Mouse (Mus musculus) naive thymus-derived CD4-positive, alpha-beta T cell, adult 2 months (primary cell): ENCODE results near the gene Atf6b.

Experiments used
- DNase-seq: peaks from one replicate; pipeline ENCODE4 v3.0.0-alpha.2; 2011; ENCODE audit warnings: low read depth

Gene Atf6b

DNA sequence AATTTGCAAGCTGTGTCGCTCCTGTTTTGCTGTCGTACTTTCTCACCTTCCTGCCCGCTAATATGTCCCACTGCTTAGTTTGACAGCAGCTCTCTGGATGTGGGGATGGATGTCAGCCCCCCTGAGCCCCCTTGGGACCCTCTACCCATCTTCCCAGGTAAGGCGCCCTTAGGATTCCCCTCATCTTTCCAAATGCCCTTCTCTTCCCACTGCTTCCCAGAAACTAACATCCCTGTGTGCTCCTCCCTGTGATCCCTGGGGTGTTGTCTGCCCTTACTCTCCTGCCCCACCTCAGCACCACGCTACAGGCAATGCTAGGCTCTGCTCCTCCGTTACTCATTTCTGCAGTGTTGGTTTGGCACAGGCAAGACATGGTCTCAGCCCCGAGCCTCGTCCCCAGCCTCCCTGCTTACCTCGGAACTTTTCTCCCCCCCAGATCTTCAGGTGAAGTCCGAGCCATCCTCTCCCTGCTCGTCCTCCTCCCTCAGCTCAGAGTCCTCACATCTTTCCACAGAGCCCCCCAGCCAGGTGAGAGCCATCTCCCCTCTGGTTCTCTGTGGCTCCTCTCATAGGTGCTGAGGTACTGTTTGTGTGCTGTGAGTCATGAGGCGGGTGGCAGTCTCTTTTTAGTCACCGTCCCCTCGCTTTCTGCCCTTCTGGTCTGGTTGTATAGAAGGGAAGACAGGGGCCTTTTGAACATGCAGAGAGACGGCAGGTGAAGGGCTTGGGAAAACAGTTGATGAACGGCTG, 1.4 kb downstream of the Atf6b start:
- DNase-seq: no peak

DNA sequence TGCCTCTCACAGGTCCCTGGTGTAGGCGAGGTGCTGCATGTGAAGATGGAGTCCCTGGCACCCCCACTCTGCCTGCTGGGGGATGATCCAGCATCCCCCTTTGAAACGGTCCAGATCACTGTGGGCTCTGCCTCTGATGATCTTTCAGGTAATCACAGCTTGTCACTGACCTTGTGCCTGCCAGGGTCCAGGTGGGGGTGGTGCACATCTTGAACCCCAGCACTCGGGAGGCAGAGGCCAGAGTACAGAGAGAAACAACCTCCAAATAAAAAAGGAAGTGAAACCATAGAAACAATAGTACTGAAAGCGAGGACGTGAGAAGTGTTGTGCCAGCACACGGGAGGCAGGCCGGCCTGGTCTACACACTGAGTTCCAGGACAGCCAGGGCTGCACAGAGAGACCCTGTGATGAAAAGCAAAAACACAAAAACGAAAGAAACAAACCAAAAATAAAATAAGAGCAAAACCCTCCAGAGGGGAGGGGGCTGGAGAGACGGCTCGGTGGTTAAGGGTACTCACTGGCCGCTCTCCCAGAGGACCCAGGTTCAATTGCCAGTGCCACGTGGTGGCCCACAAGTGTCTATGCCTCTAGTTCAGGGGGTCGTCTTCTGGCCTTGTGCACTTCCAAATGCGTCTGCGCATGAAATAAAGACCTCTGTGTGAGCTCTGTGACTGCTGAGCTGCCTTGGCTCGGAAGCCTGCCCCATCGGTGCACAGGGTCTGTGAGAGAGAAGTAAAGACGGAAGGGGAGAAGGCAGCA, 2.3 kb downstream of the Atf6b start:
- no peak for DNase-seq

DNA sequence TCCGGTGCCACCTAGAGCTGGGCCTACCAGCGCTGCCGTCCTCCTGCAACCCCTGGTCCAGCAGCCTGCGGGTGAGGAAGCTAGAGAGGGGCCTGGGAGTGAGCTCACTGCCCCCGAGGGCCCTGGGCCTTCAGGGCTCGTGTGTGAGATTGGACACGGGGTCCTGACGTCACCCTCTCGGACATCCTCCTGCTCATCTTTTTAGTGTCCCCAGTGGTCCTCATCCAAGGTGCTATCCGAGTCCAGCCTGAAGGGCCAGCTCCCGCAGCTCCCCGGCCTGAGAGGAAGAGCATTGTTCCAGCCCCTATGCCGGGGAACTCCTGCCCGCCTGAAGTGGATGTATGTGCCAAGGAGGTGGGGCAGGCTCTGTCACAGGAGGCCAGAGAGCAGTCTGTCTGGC, 3.8 kb downstream of the Atf6b start:
- DNase-seq: no peak

DNA sequence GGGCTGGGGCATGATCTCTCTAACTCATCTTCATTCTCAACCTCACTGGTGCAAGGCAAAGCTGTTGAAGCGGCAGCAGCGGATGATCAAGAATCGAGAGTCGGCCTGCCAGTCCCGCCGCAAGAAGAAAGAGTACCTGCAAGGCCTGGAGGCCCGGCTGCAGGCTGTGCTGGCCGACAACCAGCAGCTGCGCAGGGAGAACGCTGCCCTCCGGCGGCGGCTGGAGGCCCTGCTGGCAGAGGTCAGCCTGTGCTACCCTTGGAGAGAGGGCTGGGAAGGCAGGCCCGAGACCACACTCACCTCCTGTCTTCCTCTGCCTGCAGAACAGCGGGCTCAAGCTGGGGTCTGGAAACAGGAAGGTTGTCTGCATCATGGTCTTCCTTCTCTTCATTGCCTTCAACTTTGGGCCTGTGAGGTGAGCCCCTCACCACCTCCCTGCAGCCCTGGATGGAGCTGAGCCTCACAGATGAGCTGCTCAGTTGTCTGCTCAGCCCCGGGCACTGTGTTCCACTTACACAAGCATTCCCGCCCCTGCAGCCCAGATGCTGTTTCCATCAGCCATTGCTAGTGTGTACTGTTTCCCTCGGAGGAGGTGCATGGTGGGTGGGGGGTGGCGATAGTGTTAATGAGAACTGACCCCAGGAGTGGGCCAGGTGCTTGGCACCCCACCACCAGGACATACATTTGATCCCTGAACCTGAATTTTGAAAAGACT, 4.7 kb downstream of the Atf6b start:
- DNase-seq: peak; percentile 46

DNA sequence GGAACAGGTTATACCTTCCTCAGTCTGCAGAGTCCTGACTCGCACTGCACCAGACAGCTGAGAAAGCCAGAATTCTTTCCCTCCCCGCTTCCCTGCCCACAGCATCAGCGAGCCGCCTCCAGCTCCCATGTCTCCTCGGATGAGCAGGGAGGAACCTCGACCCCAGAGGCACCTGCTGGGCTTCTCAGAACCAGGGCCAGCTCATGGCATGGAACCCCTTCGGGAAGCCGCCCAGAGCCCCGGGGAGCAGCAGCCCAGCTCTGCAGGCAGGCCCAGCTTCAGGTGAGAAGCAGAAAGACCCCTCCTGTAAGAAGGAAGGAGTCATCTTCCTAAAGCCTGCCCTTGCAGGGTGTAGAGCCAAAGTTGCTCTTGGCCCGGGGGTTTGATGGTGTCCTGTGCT, 5.6 kb downstream of the Atf6b start:
- no peak for DNase-seq

DNA sequence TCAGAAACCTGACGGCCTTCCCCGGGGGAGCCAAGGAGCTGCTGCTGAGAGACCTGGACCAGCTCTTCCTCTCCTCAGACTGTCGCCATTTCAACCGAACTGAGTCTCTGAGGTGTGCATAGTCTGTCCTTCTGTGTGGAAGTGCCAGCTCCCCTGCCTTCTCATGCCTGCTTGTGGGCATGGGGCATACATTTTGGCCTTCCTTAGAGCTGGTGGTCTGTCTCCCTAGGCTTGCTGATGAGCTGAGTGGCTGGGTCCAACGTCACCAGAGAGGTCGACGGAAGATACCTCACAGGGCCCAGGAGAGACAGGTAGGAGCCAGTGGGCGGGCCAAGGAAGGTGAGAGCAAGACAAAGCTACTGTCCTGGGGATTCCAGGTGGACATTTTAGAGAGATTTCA, 6.0 kb downstream of the Atf6b start:
- no peak for DNase-seq

DNA sequence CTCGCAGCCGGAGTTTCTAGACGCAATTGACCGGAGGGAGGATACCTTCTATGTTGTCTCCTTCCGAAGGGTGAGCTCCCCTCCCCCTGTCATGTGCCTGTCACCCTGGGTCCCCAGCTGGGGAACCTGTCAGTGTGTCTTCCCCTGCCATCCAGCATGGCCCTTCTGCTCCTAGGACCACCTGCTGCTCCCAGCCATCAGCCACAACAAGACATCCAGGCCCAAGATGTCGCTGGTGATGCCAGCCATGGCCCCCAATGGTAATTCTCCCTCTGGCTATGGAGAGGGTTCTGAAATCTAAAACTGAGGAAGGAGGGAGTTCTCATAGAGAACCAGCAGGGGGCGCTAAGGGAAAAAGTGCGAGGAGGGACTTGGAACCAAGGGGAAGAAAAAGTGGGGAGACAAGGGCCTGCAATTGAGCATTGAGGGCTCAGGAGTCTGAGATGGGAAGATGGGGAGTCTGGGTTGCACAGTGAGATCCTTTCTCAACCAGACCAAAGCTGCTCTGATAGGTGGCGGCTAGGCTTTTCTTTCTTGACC, 6.9 kb downstream of the Atf6b start:
- peak; percentile 72 for DNase-seq

DNA sequence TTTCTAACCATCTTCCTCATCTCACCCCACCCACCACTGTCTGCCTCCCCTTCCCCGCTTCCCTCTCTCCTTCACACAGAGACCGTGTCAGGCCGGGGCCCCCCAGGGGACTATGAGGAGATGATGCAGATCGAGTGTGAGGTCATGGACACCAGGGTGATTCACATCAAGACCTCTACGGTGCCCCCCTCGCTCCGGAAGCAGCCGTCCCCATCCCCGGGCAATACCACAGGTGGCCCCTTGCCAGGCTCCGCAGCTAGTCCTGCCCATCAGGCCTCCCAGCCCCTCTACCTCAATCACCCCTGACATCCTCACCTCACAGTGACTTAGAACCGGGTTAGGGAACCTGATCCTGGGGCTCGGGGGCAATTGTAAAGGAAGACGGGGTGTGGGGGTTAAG, 7.4 kb downstream of the Atf6b start:
- no peak for DNase-seq

DNA sequence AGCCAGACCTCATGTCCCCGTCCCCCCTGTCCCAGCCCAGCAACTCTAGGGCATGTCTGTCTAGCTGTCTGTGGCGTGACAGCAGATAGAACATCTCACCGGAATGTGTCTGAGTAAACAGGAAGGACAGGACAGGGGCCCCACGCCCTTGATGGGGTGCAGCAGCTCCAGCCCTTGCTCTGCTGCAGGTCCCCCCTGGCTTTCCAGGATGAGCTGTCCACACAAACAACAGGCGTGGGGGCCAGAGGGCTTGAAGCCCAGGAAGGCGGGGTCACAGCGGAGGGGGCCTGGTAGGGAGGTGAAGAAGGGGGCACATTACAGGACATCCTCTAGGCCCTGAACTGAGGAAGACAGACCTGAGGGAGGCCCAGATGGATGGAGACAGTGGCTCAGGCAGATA, 8.2 kb downstream of the Atf6b start:
- DNase-seq: no peak

DNA sequence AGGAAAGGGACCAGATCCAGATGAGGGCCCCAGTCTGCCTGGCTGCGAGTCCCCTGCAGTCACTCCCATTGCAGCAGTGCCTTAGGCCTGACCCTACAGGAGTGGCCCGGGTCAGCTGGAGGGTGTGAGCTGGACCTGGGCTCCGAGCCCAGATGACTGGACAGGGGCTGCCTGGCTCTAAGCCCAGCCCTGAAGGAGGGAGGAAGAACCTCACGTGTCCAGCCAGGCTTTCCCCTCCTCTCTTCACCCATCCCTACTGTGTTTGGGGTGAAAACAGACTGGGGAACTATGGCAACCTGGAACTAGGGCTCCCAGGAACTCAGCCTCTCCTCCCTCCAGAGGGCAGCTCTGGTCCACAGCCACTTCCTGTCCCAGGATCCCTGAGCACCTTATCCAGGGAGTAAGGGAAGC, 8.6 kb downstream of the Atf6b start:
- DNase-seq: no peak

DNA sequence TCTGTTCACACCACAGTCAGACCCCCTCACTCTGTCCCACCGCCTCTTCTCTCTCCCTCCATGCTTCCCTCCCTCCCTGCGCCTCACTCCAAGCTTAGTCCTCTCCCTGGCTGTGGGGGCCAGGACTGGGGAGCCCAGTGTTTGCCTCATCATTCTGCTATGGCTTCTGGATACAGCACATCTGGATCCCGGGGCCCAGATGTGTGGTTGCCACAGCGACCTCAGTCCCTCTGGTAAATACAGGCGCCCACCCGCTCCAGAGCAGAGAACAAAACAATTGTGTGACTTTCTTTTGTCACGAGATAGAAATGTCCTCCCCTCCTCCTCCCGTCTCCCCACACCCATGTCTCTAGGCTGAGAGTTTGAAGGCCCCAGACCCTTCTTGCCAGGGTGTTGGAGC, 9.7 kb downstream of the Atf6b start:
- no peak for DNase-seq

DNA sequence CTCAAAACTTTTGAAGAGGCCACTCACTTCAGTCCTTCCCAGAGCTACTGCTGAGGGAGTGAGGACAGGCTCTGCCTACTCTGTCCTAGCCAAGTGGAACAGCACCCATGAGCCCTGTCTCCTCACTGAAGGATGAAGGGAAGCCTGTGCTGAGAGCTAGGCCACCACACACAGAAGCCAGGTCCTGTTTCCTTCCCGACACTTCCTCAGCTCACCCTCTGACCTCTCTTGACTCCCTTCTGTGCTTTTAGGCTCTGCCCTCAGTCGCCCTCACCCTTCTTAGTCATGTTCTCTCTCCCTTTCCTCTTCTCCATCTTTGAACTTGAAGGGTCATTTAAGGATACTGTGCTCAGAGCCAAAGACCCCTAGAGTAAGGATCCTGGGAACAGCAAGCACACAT, 10.3 kb downstream of the Atf6b start:
- DNase-seq: no peak

DNA sequence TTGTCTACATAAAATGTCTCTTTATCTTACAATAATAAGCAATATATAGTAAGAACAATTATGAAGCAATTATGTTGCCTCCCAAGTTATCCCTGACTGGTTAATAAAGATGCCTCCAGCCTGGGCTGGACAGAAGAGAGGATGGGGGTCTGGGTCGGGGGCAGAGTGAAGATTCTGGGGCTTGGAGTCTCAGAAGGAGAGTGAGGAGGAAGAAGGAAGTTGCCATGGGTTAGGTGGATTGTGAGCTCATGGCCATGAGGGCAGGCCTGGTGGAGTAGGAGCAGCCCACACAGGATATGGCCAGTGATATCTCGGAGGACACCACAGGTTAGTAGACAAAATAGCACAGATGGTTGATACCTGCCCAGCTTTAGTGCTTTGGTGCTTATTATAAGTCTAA, 11.2 kb downstream of the Atf6b start:
- no peak for DNase-seq

DNA sequence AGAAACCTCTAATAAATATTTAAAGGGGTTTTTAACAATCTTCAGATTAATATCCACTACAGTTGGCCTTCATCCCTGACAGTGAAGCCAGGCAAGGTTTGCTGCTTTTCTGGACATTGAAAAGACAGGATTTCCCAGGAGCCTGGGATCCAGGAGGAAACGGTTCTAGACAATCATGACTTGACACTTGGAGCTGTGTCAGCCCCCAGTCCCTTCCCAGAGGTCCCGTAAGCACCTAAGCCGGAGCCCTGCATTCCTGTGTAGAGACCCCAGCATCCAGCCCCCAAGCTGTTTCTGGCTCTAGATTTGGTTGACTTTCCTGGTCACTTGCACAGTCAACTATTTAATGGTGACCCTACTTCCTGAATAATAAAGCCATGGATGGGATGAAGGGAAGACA, 11.6 kb downstream of the Atf6b start:
- DNase-seq: no peak

DNA sequence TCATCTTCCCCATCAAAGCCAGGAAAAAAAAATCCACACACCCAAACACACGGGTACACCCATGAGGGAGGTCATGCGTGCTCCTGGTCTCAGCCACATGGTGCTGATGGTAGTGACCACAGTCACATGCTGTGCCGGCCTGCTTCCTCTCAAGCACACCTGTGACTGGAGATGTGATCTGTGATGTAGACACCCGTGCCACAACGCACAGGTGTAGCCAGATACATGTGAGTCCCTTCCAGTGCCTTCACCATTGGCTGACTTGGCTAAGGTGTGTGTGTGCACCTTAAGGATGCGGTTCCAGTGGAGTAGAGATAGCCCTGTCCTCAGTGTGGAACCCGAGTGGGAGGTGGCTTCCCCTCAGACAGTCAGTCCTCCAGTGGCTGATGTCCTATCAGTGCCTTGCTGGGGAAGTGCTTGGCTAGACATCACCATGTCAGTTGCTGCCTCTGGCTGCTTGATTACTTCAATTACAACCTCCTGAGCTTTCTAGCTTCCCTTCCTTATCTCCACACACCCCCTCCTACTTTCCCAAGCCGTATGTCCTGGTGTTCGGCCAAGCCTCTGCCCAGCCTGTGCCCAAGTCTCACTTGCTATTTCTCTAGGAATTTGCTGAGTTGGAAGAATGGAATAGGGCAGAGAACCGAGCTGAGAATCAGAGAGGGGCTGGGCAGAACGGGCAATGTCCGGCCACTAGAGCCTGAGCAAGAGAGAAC, 12.4 kb downstream of the Atf6b start:
- DNase-seq: no peak

DNA sequence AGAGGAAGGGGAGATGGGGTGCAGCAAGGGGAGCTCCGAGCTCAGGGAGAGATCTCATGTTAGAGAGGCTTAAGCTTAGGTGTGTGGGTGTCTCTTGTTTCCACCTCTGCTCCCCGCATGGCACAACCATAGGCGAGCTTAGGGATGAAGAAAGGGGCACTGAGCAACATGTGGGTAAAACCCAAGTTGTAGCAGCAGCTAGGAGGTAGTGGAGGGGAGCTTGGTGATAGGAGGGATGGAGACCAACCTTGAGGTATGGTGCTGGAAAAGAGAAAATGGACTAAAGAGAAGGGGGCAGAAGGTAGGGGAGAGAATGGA, 12.9 kb downstream of the Atf6b start:
- no peak for DNase-seq

DNA sequence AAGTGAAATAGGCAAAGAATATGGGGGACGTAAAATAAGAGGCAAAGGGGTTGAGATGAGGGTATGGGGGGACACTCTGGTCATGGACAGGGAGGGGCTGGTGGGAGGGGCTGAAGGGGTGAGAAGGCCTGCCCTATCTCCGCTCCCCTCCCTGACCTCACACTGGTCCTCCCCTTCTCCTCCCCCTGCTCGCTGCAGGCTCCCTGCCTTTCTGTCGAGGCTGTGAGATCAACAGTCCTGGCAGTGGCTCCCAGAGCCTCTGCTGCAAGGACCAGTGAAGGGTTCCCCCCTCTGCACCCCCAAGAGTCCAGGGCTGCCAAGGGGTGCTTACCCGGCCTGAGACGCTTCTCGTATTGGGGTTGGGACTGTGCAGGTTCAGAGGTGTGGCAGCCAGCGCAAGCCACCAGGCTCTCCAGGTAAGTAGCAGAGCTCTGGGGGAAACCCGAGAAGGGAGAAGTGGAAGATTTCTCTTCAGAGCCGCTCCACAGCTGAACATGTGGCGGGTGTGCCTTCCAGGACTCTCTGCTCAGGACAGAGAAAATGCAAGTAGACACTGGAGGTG, 13.4 kb downstream of the Atf6b start:
- no peak for DNase-seq

DNA sequence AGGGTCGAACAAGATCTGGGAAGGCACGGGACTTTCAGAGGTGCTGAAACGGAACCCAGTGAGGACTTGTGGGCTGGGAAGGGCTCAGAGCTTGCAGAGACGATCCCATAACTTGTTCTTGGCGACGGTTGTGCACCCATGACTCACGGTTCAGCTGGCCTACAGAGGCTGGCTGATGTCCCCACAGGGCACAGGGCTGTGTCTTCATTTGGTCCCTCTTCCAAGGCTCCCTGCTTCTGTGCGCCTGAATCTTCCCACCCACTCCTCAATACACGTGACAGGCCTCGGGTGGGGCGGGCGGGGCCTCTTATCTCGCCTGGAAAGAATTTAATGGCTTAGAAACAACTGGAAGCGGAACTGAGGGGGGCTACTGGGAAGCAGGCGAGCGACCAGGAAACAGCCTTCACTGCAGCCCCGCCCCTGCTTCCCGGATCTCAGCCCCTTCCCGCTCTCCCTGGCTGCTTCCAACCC, 14.2 kb downstream of the Atf6b start:
- DNase-seq: no peak

DNA sequence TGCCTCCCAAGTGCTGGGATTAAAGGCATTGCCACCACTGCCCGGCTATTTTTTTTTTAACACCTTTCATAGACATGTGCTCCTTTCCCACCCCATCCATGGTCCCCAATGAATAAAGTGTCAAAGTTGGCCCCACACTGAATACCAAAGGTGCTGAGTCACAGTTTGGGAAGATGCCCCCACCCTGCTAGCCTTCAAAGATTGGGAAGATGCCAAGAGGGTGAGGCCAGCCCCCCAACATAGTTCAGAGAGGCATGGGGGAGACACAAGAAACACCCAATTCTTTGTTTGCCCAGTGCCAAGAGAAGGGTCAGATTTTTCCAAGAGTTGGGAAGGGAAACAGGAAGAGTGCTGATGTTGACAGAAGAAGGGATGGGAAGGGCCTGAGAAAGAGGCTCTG, 15.5 kb downstream of the Atf6b start:
- no peak for DNase-seq

DNA sequence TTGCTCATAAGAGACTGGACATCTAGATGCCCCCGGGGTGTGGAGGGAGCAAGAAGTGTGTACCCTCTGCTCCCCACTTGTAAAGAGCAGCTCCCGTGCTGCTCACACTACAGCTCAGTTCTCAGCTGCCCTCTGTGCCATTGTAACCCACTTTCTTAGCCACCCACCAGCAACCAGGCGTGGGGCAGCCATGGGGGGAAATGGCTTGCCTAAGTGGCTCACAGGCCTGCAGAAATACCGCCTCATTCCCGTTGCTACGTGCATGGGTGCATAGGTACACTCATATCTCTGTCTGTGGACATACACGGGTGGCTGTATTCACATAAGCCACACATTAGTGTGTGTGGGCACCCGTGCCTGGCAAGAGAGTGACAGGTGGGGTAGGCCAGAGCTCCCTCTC, 16.0 kb downstream of the Atf6b start:
- no peak for DNase-seq

DNA sequence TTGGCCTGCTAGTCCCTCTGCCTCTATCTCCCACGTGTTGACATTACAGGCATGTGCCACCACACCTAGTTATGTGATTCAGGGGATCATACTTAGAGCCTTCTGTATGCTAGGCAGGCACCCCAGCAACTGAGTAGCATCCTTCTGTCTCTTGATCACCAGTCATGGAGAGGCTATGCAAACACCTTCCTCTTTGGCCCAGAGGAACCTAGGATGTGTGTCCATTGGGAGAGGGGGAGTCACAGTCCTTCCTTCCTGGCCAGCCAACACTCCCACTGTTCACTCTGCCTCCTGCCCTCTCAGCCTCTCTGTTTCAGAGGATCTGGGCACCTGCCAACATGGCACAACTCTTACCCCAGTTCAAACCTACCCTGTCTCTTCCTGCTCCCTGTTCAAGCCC, 16.6 kb downstream of the Atf6b start:
- DNase-seq: no peak

DNA sequence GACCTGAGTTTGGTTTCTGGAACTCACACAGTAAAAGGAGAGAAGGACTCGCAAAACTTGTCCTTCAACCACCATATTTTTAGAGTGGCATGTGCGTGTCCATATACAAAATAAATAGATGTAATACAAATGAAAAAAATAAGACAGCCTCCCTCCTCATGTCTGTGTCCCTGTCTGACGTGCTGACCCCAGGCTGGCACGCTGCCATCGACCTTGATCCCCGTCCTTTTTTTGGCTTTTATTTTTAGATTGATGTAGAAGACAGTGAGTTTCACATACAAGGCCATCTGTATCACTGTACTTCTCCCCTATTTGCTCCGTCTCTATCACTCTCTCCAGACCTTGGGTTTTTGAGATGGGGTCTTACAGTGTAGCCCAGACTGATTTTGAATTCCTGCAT, 17.5 kb downstream of the Atf6b start:
- no peak for DNase-seq
